Mouse (Mus musculus): ENCODE data around the gene Tmem223.
A peak's percentile ranks its signal among the peaks of the same experiment; 100 is the strongest.

Gene Tmem223

DNA sequence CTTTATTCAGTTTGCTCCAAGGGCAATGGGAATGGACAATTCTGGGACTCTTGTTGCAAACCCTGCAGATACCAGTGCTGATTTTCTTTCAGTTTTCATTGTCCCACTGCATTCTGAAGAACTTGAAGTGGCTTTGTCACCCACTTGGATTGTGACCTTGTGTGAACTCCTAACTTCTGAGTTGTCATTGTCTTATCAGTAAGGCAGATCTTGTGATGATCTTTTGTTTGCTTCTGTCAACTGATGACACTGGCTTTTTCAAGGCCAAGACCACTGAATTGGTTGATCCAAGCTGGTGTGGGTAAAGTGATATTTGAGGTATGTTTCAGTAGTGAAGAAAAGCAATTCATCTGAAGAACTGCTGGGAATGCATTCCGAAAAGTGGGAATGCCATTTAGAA lies 25.4 kb upstream of the Tmem223 start:
- no peak for DNase-seq (ENCODE audit: low read depth)

DNA sequence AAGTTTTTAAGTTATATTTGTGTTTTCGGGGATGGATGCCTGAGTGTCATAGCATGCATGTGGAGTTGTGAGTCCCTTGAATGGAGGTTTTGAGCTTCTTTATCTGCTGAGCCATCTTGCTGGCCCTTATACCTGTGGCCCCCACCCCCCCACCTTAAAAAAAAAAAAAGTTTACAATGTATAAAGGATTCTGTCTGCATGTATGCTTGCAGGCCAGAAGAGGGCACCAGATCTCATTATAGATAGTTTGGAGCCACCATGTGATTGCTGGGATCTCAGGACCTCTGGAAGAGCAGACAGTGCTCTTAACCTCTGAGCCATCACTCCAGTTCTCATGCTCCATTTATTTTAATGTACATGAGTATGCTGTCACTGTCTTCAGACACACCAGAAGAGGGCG lies 23.4 kb upstream of the Tmem223 start:
- peak; percentile 54 for DNase-seq (ENCODE audit: low read depth)

DNA sequence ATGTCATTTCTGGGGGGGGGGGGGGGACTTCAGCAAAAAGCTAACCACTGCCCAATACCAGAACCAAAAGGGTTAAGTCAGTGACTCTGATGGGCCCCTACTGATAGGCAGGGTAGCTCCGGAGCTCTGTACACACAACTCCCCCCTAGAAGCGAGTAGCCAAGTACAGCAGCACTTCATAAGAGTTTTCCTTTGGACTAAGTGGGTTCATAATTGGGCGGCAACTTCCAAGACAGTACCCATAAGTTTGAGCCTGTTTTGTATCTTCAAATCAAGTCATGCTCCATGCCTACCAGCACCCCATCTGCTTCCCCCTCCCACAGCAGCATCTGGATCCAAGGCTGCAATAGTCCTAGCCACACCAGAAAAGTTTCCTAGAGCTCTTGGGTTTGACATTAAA lies 15.1 kb upstream of the Tmem223 start:
- no peak for DNase-seq (ENCODE audit: low read depth)

DNA sequence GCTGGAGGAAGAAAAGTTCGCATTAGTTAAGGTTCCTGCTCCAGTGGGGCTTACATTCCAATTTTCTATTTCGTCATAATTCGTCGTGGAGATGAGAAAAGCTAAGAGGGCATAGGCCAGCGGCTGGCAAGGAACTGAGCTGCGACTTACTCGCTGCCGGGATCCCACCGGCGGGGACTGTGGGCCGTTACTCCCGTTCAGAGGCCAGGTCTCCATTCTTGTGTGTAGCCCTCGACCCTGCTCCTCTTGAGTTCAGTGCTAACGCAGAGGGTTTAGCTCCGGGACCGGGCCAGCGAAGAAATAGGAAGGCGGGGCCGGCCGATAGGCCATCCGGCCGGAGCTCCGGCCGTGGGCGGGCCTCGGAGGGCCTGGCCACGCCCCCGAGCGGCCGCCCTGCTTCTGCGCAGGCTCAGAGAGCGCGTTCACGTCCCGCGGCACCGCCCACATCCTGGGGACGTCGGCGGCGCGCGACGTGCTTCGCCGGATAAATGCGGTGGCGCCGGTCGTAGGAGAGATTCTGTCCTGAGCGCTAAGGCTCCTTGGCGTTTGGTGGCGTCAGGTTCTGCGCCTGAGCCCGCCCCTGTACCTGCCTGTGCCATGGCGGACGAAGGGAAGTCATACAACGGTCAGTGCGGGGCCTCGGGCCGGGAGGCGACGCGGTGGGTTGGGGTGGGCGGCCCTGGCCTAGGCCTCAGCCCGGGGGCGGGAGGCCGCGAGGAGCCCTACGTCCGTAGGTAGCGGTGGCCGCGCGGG lies 14.0 kb upstream of the Tmem223 start, which contains the start of gene Nxf1:
Gene Nxf1 (plus strand): TSS at position 439 of the 753 bp plus-strand sequence.
- DNase-seq (ENCODE audit: low read depth), result peak; percentile 94

DNA sequence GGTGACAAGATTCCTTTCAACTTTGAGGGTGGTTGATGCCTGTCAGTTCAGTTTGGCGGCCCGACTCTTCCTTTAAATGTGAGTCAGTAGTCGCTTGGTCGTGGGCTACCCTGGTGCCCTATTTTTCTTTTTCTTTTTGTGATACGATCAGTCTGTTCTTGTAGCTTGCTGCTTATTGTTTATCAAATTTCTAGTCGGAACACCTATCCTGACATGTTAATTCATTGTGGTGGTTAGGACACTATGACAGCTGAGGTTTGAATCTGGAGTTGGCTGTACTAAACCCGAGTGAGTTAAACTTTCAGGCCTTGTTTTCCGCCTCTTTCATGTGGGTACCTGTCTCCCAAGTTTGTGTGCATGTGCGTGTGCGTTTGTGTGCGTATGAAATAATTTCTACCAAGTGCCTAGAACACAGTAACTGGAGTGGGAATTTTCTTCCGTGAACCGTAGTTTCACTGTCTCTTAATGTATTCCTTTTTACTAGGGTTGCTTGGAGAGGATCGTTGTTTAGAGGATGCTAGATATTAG lies 13.3 kb upstream of the Tmem223 start:
- peak; percentile 48 for DNase-seq (ENCODE audit: low read depth)

DNA sequence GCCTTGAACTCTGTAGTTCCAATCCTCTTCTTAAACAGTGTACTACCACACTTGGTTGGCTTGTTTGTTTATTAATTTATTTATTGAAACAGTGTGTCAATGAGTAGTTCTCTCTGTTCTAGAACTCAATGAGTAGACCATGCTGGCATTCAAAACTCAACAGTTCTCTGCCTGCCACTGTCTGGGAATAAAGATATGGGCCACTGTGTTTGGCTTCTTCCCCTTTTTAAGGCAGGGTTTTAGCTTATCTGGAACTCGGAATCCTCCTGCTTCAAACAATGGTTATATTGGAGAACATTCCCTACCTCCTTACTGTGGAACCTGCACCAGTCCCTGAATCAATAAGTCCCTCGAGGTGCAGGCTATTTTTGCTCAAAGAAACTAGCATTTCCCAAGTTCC lies 11.9 kb upstream of the Tmem223 start:
- no peak for DNase-seq (ENCODE audit: low read depth)

DNA sequence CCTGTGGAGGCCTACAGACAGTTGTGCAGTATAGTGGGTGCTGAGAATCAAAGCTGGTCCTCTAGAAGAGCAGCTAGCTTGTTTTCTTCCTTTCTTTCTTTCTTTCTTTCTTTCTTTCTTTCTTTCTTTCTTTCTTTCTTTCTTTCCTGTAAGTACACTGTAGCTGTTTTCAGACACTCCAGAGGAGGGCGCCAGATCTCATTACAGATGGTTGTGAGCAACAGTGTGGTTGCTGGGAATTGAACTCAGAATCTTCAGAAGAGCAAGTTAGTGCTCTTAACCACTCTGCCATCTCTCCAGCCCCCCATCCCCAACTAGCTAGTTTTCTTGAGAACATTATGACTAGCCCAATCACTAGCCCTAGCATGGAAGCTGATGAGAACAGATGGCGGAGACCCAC lies 10.0 kb upstream of the Tmem223 start:
- no peak for DNase-seq (ENCODE audit: low read depth)

DNA sequence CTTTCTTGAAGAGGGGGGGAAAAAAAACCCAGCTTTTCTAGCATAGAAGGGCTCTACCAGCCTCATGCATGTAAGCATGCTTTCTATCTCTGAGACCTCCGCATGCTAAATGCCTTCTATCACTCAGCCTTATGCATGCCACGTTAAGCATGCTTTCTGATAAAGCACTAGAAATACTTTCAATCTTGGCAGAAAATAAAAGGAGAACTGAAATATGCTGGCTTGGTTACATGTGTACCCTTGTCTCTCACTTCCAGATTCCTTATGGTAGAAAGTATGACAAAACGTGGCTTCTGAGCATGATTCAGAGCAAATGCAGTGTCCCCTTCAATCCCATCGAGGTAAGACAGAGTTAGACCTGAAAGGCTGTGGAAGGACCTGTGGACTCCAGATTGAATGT lies 7.5 kb upstream of the Tmem223 start:
- no peak for DNase-seq (ENCODE audit: low read depth)

DNA sequence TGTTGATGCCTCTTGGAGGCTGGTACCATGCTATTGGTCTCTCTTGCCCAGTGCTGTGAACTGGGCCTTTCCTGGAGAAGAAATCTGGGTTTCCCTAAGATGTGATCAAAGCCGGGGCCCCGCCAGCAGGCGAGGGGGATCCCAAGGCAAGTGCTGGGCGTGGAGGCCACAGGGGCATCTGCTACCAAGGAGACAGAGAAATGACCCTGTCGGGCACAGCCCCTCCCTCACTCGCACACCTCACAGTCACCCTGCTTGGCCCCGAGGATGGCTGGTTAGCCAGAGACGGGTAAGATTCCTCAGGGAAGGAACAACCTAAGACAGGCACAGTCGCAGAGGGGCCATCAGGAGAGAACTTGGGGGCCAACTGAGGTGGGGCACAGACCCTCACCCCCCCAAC lies 5.2 kb upstream of the Tmem223 start:
- DNase-seq (ENCODE audit: low read depth), result no peak

DNA sequence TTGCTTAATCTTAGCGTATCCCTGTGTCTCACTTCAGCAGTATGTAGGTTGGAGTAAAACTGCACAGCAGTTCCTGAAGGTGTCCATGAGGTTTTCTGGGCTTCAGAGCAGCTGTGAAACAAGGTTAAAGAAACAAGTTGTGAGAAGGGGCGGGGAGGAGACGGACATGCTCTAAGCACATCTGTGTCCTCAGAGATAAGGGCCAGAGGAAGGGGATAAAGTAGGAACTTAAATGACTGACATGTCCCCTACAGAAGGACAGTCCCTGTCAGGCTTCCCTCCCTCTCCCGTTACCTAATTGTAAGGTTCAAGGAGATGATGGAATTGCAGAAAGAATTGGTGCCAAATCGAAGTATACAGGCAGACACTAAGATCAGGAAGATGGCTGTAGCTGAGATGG lies 2.2 kb downstream of the Tmem223 start:
- DNase-seq (ENCODE audit: low read depth), result peak; percentile 70

DNA sequence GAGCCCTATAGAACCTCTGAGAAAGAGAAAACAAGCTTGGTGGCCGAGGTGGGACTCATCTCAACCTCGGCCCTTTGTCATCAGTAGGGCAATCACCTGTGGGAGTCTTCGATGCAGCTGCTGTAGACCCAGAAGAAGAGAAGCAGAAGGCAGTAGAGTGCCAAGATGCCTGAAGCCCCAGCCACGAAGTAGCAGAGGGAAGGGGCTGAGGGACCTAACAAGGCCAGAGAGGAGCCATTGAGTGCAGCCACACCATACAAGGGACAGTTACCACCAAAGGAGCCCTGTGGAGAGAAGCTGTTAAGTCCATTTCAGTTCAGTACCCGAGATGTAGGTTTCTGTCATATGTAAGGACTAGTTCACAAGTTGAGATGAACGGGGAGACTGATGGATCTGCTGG lies 2.6 kb downstream of the Tmem223 start:
- peak; percentile 49 for DNase-seq (ENCODE audit: low read depth)

DNA sequence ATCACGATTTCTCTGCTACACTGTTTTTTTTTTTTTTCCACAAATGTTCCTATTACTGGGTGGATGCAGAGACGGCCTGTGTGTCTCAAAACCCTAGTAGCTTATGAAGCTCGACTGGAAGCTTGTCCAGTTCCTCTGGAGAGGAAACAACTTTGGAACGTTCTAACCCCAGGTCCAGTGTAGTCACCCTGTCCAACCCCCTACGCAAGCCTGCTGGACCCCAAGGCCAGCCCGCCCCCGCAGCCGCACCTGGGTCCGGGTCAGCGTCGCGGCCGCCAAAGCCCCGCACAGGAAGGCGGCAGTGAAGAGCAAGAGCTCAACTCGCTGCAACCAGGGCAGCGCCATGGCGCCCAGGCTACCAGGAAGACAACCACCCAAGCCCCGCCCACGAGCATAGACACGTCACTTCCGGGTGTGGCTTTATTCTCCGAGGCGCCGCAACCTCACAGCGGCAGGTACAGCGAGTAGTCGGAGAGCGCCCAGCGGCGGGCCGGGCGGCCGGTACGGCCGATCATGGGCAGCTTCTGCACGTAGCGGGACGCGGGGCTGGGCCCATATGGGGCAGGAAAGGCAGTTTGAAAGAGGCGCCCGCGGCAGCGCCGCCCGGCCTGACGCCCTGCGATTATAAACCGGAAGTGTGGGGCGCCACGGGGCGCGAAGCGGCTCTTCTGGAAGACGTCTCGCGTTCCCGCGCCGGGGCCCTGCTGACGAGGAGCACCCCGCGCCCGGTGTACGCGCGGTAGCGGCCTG lies 3.5 kb downstream of the Tmem223 start, which contains the start of gene Tmem179b:
Gene Tmem179b (minus strand): TSS at position 382 of the 750 bp plus-strand sequence.
- peak; percentile 95 for DNase-seq (ENCODE audit: low read depth)

DNA sequence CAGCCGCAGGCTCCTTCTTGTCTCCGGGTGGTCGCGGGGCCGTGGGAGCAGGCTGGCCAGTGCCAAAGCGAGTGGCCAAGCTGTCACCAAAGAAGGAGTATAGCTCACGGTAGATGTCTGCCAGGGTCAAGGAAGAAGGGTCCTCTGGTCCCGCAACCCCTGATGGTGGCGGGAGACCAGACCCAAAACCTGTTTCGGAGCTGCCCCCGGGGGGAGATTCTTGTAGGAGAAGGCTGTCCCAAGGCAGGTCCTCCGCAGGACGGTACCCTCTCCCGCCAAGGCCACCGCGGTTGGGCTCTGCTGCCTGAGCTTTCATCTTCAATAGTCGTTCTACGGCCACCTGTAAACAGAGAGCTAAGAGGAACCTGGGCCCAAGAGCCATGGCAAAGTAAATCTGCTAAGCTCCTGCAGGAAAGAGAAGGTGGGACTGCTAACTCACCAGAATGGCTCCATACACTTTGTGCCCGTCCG lies 4.2 kb downstream of the Tmem223 start:
- peak; percentile 40 for DNase-seq (ENCODE audit: low read depth)

DNA sequence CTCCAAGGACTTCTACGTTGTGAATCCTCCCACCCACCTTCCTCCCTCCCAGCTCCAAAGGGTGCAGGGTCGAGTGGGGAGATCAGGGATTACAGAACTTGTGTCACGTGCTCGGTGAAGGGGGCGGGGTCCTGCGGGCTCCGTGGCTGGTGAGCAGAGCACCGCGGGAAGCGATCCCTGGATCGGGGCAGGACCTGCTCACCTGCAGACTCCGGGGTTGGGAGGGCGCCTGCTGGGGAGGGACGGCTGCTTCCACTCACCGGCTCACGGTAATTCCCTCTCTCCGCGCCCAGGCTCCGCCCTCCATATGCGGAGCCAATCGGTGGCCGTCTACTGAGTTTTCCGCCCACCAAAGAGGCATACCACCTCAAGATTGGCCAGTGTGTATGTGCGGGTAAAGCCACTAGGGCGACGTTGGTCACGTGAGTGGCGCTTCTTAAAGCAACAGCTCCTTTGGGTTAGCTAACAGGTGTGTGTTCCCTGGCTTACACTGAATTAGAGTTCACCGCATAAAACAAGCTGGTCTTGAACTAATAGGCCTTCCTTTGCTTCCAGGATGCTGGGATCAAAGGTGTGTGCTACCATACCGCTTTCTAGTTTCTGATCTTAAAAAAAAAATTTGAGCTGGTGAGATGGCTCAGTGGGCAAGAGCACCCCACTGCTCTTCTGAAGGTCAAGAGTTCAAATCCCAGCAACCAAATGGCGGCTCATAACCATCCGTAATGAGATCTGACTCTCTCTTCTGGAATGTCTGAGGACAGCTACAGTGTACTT lies 15.4 kb downstream of the Tmem223 start, which contains the start of gene Taf6l:
Gene Taf6l (minus strand): TSS at position 410 of the 774 bp plus-strand sequence.
- DNase-seq (ENCODE audit: low read depth), result peak; percentile 98

DNA sequence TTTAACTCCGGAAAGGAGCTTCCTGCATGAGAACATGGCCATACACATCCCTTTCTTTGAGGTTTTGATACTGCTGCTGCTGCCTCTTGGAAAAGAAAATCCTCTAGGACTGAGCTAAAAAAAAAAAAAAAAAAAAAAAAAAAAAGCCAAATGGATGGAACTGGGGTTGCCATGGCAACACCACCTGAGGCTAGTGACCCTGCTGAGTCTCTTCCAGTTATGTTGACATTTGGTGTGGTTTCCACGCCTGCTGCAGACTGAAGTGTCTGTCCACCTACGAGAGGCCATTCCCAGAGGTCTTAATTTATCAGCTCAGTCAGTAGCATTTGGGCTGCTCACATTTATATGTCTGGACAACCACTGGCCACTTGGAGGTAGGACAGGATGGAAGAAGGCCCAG lies 17.7 kb downstream of the Tmem223 start:
- DNase-seq (ENCODE audit: low read depth), result no peak

DNA sequence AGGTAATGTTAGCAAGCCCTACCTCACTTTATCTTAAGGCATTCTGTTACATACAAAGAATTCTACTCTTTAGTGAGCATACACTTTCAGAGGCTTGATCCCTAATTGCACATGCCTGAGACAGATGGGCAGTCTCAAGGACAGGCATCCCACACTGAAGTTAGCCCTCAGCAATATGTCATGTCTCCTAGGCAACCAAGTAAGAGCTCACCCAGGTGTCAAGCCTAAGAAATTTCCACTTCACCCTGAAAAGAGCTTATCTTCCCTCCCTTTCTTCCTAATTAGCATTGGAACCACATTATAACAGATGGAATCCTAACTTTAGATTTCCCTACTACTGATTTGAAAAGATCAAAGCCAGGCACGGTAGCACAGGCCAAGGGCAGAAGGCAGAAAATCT lies 18.4 kb downstream of the Tmem223 start:
- no peak for DNase-seq (ENCODE audit: low read depth)

DNA sequence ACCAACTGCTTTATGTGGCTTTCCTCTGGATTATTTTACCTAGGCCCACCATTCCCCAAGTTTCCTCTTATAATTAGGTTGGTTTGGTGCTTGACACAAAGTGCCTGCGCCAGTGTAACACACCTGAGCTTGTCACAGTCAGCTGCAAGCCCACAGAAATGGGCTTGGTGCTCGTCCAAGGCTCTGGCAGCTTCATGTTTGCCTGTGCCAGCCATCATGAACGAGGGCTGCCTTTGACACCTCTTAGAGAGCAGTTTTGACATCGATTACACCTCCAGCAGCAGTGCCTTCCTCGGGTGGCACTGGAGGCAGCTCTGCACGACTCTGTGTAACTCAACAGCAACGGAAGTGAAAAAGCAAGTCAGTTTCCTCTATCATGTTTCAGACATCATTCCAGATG lies 19.4 kb downstream of the Tmem223 start:
- no peak for DNase-seq (ENCODE audit: low read depth)

DNA sequence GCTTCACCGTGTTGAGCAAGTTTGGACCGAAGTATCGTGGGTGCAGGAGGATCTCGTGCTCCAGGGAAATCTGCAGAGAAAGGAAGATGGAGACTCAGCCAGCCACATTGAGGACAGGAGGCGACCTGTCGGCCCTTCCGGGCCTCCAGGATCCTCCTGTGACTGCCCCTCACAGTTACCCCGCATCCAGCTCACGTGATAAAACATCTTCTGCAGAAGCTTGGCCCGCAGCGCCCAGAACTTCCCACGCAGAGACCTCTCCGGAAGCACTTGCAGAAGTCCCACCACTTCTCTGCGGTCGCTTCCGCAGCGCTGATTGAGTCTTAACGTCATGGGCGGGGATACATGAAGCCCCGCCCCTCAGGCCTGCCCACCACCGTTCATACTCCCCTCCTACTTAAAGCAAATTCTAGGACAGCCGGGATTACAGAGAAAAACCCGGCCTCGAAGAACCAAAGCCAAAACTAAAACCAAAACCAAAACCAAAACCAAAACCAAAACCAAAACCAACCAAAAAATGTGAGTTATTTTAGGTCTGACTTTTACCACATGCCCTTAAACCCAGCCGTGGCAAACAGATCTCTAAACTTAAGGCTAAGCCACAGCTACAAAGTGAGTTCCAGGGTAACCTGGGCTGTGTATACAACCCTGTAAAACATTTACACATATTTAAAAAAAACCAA lies 27.6 kb downstream of the Tmem223 start, which contains the start of gene Polr2g:
Gene Polr2g (minus strand): TSS at position 314 of the 683 bp plus-strand sequence.
- DNase-seq (ENCODE audit: low read depth), result peak; percentile 97

DNA sequence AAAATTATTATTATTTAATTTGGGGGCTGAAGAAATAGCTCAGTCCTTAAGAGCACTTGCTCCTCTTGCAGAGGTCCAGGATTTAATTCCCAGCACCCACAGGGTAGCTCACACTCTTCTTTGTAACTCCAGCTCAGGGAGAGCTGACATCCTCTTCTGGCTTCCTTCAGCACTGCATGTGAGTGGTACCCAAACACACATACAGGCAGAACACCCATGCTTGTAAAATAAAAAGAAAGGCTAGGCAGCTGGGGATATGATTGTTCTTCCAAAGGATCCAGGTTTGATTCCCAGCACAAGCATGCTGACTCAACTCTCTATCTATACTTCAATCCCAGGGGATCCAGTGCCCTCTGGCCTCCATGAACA lies 28.1 kb downstream of the Tmem223 start:
- no peak for DNase-seq (ENCODE audit: low read depth)

DNA sequence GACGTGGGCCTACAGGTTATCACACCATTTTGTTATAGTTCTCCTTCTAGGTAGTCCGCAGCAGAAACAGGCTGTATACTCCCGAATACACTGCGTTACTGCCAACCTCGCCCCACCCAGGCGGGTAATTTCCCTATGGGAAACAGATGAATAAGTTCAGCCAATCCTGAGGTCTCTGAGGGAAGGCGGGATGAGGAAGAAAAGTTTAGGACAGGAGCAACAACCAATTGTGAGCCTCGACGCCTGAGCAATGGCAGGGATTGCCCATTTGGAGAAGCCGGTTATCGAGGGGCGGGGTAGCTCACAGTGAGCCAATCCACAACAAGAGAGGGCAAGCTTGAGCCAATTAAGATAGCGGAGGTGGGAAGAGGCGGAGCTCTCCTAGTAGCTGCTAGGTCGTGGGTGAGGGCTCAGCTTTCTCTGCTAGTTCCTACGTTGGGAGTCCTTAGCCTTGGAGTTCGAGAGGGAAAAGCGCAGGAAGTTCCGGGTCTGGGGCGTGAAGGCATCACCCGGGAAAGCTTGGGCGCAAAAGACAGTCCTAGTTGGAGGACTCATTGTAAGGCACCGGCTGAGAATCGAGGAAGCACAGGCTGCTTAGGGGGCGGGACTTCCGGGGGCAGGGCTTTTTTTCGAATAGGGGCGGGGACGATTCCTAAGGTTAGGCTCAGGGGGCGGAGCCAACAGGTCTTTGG lies 31.5 kb downstream of the Tmem223 start, which contains the start of gene Zbtb3:
Gene Zbtb3 (plus strand): TSS at position 426 of the 692 bp plus-strand sequence.
- peak; percentile 99 for DNase-seq (ENCODE audit: low read depth)
